In the genomic region with DNA sequence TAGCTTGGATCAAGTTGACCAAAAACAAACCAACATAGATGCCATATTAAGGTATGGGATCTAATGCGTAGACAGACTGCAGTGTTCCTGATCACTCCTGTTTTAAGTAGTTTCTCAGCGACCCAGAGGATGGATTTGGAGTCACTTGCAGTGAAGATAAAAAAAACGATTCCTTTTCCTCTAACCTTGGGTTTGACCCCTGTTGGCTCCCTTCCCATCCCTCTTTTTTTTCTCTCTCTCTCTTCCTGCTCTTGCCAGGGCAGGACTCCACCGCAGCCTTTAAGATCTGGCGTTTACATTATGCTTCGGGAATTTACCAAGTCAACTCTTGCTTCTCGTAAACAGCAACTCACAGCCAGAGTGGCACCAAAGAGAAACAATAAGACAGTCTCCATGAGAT, we compare ENCODE assay signal across 18 mouse cellular contexts.
DNase-seq lines count a peak whose midpoint lies in the region; ATAC-seq lines count a peak whose summit lies in the region.
"Had no signal": no experiment of that assay in that cellular context is flagged by ENCODE, and none has a peak within 500 bp of the region (broad histone marks: within the 10 kb centered on the region; RNA-seq: fewer than 3 reads in every experiment).

No protein-coding gene starts in this region.

- DNase-seq in heart, embryonic 10.5 days (ENCODE audit: low spot score), result no peak
- DNase-seq in heart, adult 9 months (ENCODE audit: low spot score in 2 of 2), result no peak
- no peak for DNase-seq in heart, adult 11 months
- DNase-seq in lung, postnatal 4 days, result no peak
- DNase-seq: adrenal gland, adult 8-10 months; cerebellum, adult 11-12 months; cerebellum, adult 9-10 months; cerebellum, postnatal 25 days; gastrocnemius, postnatal 36 days had no signal

- H3K36me3 ChIP-seq in heart, embryonic 10.5 days, result peaks cover 12% of the 10 kb centered on the region
- H3K36me3 ChIP-seq in heart, embryonic 16.5 days (ENCODE audit: control insufficient read depth, insufficient read depth), result peaks cover 7% of the 10 kb centered on the region; the same call in 1 of the 2 replicates
- H3K36me3 ChIP-seq in lung, embryonic 15.5 days, result no peaks in the 10 kb centered on the region
- H3K36me3 ChIP-seq: embryonic facial prominence, embryonic 12.5 days; forebrain, embryonic 15.5 days; hindbrain, embryonic 15.5 days had no signal

- peaks cover 38% of the 10 kb centered on the region for H3K4me1 ChIP-seq in heart, embryonic 10.5 days
- H3K4me1 ChIP-seq in heart, embryonic 16.5 days (ENCODE audit: control insufficient read depth, insufficient read depth, low read length), result peaks cover 43% of the 10 kb centered on the region
- H3K4me1 ChIP-seq in lung, embryonic 15.5 days, result peaks cover 43% of the 10 kb centered on the region
- H3K4me1 ChIP-seq: forebrain, embryonic 15.5 days had no signal

- H3K27me3 ChIP-seq in heart, embryonic 10.5 days (ENCODE audit: insufficient read depth, poor library complexity, severe bottlenecking), result no peaks in the 10 kb centered on the region
- H3K27me3 ChIP-seq in heart, embryonic 16.5 days (ENCODE audit: control insufficient read depth, insufficient read depth, low read length), result no peaks in the 10 kb centered on the region
- no peaks in the 10 kb centered on the region for H3K27me3 ChIP-seq in lung, embryonic 15.5 days
- H3K27me3 ChIP-seq: embryonic facial prominence, embryonic 12.5 days; forebrain, embryonic 15.5 days; hindbrain, embryonic 15.5 days; Patski had no signal

- peak overlapping the region; percentile 42; the same call in 1 of the 2 replicates for H3K27ac ChIP-seq in heart, embryonic 10.5 days
- peak overlapping the region; percentile 53 for H3K27ac ChIP-seq in heart, embryonic 16.5 days (ENCODE audit: low read length)
- H3K27ac ChIP-seq in lung, embryonic 15.5 days, result peak overlapping the region; percentile 27
- H3K27ac ChIP-seq: embryonic facial prominence, embryonic 12.5 days; forebrain, embryonic 15.5 days; hindbrain, embryonic 15.5 days had no signal

- no peak for ATAC-seq in heart, embryonic 16.5 days (replicated peaks; ENCODE audit: extremely low read depth, insufficient read depth, low FRiP score)
- no peak; the same call in 1 of the 2 replicates for ATAC-seq in lung, embryonic 15.5 days (ENCODE audit: borderline replicate concordance, extremely low read depth, low FRiP score, low TSS enrichment)
- ATAC-seq: activated CD4-positive, CD25-positive, alpha-beta regulatory T cell, adult 4 months; forebrain, embryonic 15.5 days; intestine, embryonic 16.5 days; Patski had no signal

- 65% methylated on average over 7 of the region's 7 CpGs for WGBS in heart, embryonic 10.5 days
- WGBS in heart, embryonic 16.5 days, result 36% methylated on average over 7 of the region's 7 CpGs
- WGBS in lung, embryonic 15.5 days, result 36% methylated on average over 7 of the region's 7 CpGs

- H3K4me3 ChIP-seq in heart, embryonic 10.5 days, result no peak overlapping the region
- no peak overlapping the region for H3K4me3 ChIP-seq in heart, embryonic 16.5 days (ENCODE audit: low read length)
- H3K4me3 ChIP-seq in lung, embryonic 15.5 days, result no peak overlapping the region
- H3K4me3 ChIP-seq: embryonic facial prominence, embryonic 12.5 days; forebrain, embryonic 15.5 days; hindbrain, embryonic 15.5 days had no signal

- H3K4me2 ChIP-seq in heart, embryonic 16.5 days (ENCODE audit: low read depth, low read length), result no peak overlapping the region
- H3K4me2 ChIP-seq in lung, embryonic 15.5 days, result no peak overlapping the region
- H3K4me2 ChIP-seq: embryonic facial prominence, embryonic 12.5 days; forebrain, embryonic 15.5 days; heart, embryonic 11.5 days; hindbrain, embryonic 15.5 days had no signal

- no peak overlapping the region for H3K9ac ChIP-seq in heart, embryonic 16.5 days (ENCODE audit: low read length)
- H3K9ac ChIP-seq in lung, embryonic 15.5 days, result no peak overlapping the region
- H3K9ac ChIP-seq: embryonic facial prominence, embryonic 12.5 days; forebrain, embryonic 15.5 days; hindbrain, embryonic 15.5 days had no signal

- no peaks in the 10 kb centered on the region for H3K9me3 ChIP-seq in heart, embryonic 10.5 days
- H3K9me3 ChIP-seq in heart, embryonic 16.5 days (replicated peaks; ENCODE audit: control insufficient read depth, low read length), result no peaks in the 10 kb centered on the region
- no peaks in the 10 kb centered on the region for H3K9me3 ChIP-seq in lung, embryonic 15.5 days
- H3K9me3 ChIP-seq: embryonic facial prominence, embryonic 12.5 days; forebrain, embryonic 15.5 days; hindbrain, embryonic 15.5 days had no signal
